Mouse (Mus musculus): ENCODE data around the gene Cpt1c. TPM values are rescaled to one million over a fixed set of nuclear protein-coding genes. Genes with fewer than 3 reads are reported as not detected.

Cpt1c gene
- 8.3 and 10.7 TPM in 2 replicates for polyA plus RNA-seq (2012; rRNA removed)

DNA sequence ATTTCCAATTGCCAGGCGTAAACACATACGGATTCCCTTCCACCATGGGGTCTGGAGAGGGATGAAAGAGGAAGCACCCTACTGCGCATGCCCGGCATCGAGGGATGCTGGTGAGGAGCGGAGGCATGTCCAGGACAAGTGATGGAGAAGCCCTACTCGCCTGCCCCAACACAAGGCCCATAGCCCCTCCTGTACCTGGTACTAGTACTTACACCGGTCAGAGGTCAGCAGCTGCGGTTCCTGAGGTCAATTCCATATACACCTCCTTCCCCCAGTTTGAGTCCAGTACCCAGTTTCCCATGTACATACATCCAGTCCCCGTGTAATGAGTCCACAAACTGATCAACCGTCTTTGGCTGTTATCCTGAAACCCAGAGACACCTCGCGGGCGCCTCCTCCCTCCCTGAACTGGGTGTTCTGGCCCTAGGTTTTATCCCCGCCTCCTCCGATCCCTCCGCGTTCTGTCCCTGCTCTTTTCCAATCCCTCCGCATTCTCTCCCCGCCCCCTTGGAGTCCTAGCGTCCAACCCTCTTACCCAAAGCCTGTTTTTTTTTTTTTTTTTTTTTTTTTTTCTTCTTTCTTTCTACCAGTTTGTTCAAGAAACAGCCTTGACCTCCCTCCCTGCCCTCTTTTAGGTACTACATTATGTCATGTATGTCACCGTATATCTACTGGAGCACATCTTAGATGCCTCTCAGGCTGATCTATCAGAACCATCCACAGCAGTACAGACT lies at the start of gene Cpt1c:
TSS of gene Cpt1c (minus strand) at position 469 of the 734 bp plus-strand sequence.

GRCm38 (mm10) chr7:45017242-45018061 lies 42.8 kb upstream of the Cpt1c start, which contains the start of gene Rras:
Gene Rras (plus strand): TSS chr7:45017961.

DNA sequence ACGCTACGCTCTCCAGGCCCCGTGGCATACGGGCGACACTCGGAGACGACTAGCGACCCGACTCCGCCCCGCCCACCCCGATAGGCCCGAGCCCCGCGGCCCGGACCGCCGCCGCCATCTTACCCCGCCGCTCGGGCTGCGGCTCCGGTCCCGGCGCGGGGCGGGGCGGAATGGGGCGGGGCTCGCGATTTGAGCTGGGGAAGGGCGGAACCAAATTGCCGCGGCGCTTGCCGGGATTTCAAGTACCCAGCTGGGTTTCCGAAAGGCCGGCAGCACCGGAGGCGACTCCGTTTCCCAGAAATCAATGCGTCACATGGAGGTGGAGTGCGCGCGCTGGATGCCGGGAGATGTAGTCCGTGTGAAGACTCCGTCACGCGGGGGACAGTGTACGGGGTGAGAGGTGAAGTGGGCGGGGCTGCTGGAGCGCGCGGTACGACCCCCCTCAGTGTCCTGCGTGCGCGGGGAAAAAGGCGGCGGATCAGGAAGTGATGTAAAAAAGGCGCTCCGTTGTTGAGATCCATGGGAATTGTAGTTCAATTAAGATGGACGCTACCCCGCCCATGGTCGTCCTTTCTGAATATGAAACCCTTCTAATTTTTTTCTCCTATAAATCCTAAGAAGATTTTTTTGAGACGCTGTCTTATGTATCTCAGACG lies 41.4 kb upstream of the Cpt1c start, which contains the start of gene Scaf1:
TSS of gene Scaf1 (minus strand) at position 407 of the 656 bp plus-strand sequence.

DNA sequence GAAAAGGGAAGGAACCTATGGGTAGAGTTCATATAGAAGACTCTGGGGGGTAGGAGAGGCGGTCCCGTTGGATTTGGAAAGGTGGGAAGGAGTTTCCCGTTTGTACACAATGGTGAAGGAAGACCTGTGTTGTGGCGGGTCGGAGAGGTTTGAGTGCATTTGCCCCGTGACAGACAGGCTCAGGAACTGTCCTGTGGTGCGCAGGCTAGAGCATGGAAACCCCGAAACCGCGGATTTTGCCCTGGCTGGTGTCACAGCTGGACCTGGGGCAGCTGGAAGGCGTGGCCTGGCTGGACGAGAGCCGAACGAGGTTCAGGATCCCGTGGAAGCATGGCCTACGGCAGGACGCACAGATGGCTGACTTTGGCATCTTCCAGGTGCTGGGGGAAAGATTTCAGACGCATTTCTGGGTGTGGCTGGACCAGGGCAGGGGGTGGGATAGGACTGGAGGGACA lies 23.9 kb upstream of the Cpt1c start, which contains the start of gene Bcl2l12:
TSS of gene Bcl2l12 (minus strand) at position 212 of the 455 bp plus-strand sequence.

GRCm38 (mm10) chr7:44997231-44997939 lies 22.7 kb upstream of the Cpt1c start, which contains the start of gene Irf3:
Gene Irf3 (plus strand): TSS chr7:44997648.

DNA sequence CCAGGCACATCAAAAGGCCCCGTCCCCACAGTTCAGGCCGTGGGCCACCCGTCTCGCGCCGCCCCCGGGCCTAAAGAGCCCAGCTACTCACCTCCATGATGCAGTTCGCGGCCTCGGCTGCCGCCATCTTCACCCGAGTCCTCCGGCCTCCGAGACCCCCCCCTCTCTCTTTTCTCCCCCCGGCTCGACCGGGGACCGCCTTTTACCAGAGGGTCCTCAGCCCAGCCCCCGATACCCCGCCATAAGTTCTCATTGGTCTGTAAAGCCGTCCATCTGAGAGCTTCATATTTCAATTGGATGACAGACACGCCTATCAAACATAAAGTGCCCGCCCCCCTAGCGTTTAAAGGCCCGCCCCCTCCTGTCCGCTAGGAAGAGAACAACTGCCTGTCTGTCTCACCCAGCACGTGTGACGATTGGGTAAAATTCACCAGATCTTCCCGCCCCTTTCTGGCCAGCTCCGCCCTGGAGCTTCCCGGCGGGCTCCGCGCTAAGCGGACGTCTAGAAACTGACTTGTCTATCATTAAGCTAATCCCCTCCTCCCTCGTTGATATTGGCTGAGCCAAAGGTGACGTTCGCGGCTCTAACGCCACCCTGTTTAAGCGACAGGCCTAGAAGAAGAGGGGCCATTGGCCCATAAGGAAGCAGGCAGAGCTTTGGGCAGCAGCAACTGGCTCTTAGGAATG lies 11.7 kb upstream of the Cpt1c start, which contains the start of gene Prmt1:
TSS of gene Prmt1 (minus strand) at position 377 of the 687 bp plus-strand sequence.

GRCm38 (mm10) chr7:44942904-44943303 lies 31.7 kb downstream of the Cpt1c start, which contains the start of gene Tsks:
Gene Tsks (plus strand): TSS chr7:44943204.

GRCm38 (mm10) chr7:44929204-44930151 lies 45.2 kb downstream of the Cpt1c start, which contains the start of gene Ap2a1:
Gene Ap2a1 (minus strand): TSS chr7:44929496.

Other genes with a start within 250 kb of the Cpt1c start
- gene Vrk3, start 226.4 kb downstream of the Cpt1c start, polyA plus RNA-seq (2012; rRNA removed): 12.6 and 15.6 TPM in 2 replicates
- gene Zfp473, start 223.8 kb downstream of the Cpt1c start, polyA plus RNA-seq (2012; rRNA removed): 0.02 TPM in 1 of 2 replicates, not detected in the other
- gene Nup62, start 158.8 kb downstream of the Cpt1c start, polyA plus RNA-seq (2012; rRNA removed): 35.4 and 38.0 TPM in 2 replicates
- gene Il4i1, start 158.5 kb downstream of the Cpt1c start, polyA plus RNA-seq (2012; rRNA removed): 1.5 and 4.5 TPM in 2 replicates
- gene Atf5, start 158.2 kb downstream of the Cpt1c start, polyA plus RNA-seq (2012; rRNA removed): 166 and 337 TPM in 2 replicates
- 92.9 and 317 TPM in 2 replicates for gene Akt1s1, start 125.9 kb downstream of the Cpt1c start, polyA plus RNA-seq (2012; rRNA removed)
- 50.9 and 54.2 TPM in 2 replicates for gene Tbc1d17, start 125.8 kb downstream of the Cpt1c start, polyA plus RNA-seq (2012; rRNA removed)
- gene Pnkp, start 117.7 kb downstream of the Cpt1c start, polyA plus RNA-seq (2012; rRNA removed): 25.5 and 34.7 TPM in 2 replicates
- 136 and 176 TPM in 2 replicates for gene Ptov1, start 105.1 kb downstream of the Cpt1c start, polyA plus RNA-seq (2012; rRNA removed)
- gene Med25, start 82.1 kb downstream of the Cpt1c start, polyA plus RNA-seq (2012; rRNA removed): 129 and 224 TPM in 2 replicates
- gene Fuz, start 78.8 kb downstream of the Cpt1c start, polyA plus RNA-seq (2012; rRNA removed): 47.7 and 54.0 TPM in 2 replicates
- 46.2 and 50.4 TPM in 2 replicates for gene Ap2a1, start 45.4 kb downstream of the Cpt1c start, polyA plus RNA-seq (2012; rRNA removed)
- not detected in 2 replicates for gene Tsks, start 31.6 kb downstream of the Cpt1c start, polyA plus RNA-seq (2012; rRNA removed)
- gene Prmt1, start 11.7 kb upstream of the Cpt1c start, polyA plus RNA-seq (2012; rRNA removed): 35.4 and 37.3 TPM in 2 replicates
- 42.0 and 48.4 TPM in 2 replicates for gene Irf3, start 22.8 kb upstream of the Cpt1c start, polyA plus RNA-seq (2012; rRNA removed)
- 15.0 and 16.7 TPM in 2 replicates for gene Bcl2l12, start 23.9 kb upstream of the Cpt1c start, polyA plus RNA-seq (2012; rRNA removed)
- gene Scaf1, start 41.5 kb upstream of the Cpt1c start, polyA plus RNA-seq (2012; rRNA removed): 39.9 and 41.0 TPM in 2 replicates
- 83.5 and 105 TPM in 2 replicates for gene Rras, start 43.1 kb upstream of the Cpt1c start, polyA plus RNA-seq (2012; rRNA removed)
- 6.7 and 6.9 TPM in 2 replicates for gene Prr12, start 78.0 kb upstream of the Cpt1c start, polyA plus RNA-seq (2012; rRNA removed)
- 34.9 and 38.4 TPM in 2 replicates for gene Nosip, start 87.6 kb upstream of the Cpt1c start, polyA plus RNA-seq (2012; rRNA removed)
- gene Prrg2, start 87.8 kb upstream of the Cpt1c start, polyA plus RNA-seq (2012; rRNA removed): 87.1 and 134 TPM in 2 replicates
- gene Rcn3, start 117.4 kb upstream of the Cpt1c start, polyA plus RNA-seq (2012; rRNA removed): 91.6 and 110 TPM in 2 replicates
- 25.6 and 32.7 TPM in 2 replicates for gene Fcgrt, start 129.0 kb upstream of the Cpt1c start, polyA plus RNA-seq (2012; rRNA removed)
- gene Rps11, start 149.6 kb upstream of the Cpt1c start, polyA plus RNA-seq (2012; rRNA removed): 64.2 and 69.2 TPM in 2 replicates
- 383 and 516 TPM in 2 replicates for gene Rpl13a, start 153.9 kb upstream of the Cpt1c start, polyA plus RNA-seq (2012; rRNA removed)
- 0.29 TPM in 1 of 2 replicates, not detected in the other for gene Gm45713, start 161.4 kb upstream of the Cpt1c start, polyA plus RNA-seq (2012; rRNA removed)
- gene Flt3l, start 161.6 kb upstream of the Cpt1c start, polyA plus RNA-seq (2012; rRNA removed): 13.0 and 17.0 TPM in 2 replicates
- gene Pih1d1, start 179.5 kb upstream of the Cpt1c start, polyA plus RNA-seq (2012; rRNA removed): 20.8 and 21.0 TPM in 2 replicates
- gene Aldh16a1, start 179.7 kb upstream of the Cpt1c start, polyA plus RNA-seq (2012; rRNA removed): 28.8 and 40.0 TPM in 2 replicates
- 0.02 TPM in 1 of 2 replicates, not detected in the other for gene Slc17a7, start 189.1 kb upstream of the Cpt1c start, polyA plus RNA-seq (2012; rRNA removed)
- gene Gfy, start 204.7 kb upstream of the Cpt1c start, polyA plus RNA-seq (2012; rRNA removed): 0.05 TPM in 1 of 2 replicates, not detected in the other
- not detected in 2 replicates for gene Pth2, start 206.1 kb upstream of the Cpt1c start, polyA plus RNA-seq (2012; rRNA removed)
- 0.10 TPM in 1 of 2 replicates, not detected in the other for gene Ccdc155, start 230.0 kb upstream of the Cpt1c start, polyA plus RNA-seq (2012; rRNA removed)
- 12.6 and 13.9 TPM in 2 replicates for gene Dkkl1, start 237.3 kb upstream of the Cpt1c start, polyA plus RNA-seq (2012; rRNA removed)
- 10.2 and 10.8 TPM in 2 replicates for gene Tead2, start 240.9 kb upstream of the Cpt1c start, polyA plus RNA-seq (2012; rRNA removed)